Mouse (Mus musculus): Measurements from ENCODE around the gene Igf1r. TPM values are rescaled to one million over a fixed set of nuclear protein-coding genes. Genes with fewer than 3 reads are reported as not detected.
"Not testable (repeated sequence)": the region's sequence is repeated elsewhere in the genome, so short reads cannot be mapped to it uniquely, and the experiment has no call there.

Gene Igf1r
- polyA plus RNA-seq, 1 experiment: 2.7 TPM

DNA sequence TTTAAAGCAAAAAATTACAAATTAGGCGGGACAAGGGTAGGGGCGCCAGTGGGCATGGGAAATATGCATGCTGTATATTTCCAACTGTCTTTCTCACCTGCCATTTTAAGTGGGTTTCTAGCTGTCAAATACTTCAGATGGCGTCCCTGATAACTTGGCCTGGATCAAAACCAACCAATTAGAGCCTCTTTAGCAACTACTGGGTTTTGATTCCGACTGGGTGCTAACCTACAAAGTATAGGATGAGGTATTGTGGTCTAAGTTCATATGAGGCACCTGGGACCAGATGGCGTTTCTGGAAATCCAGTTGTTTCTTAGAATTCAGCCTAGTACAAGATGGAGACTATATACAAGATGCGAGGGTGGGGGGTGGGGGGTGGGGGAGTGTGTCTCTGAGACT is 319.2 kb downstream of the Igf1r start:
- 83% methylated on average over 6 of the region's 6 CpGs for whole genome bisulfite sequencing

GRCm38 (mm10) chr7:68272607-68273006 is 320.0 kb downstream of the Igf1r start:
- TF ChIP-seq CTCF (IDR thresholded peaks at IDR 0.05; ENCODE audit: extremely low read depth, insufficient read depth, insufficient read length, insufficient replicate concordance): no peak
- no peak for DNase-seq (ENCODE audit: low read depth in 1 of 2, low spot score in 2 of 2)
- Histone ChIP-seq H3K4me1 (ENCODE audit: control insufficient read depth, insufficient read depth, insufficient read length) (peaks cover 3% of the 10 kb centered on the region; the same call in 1 of the 2 replicates), H3K27ac (ENCODE audit: insufficient read depth, low read length) (no peak overlapping the region), H3K27me3 (ENCODE audit: control insufficient read depth, insufficient read depth, low read length) (no peaks in the 10 kb centered on the region), H3K36me3 (ENCODE audit: control insufficient read depth, insufficient read depth, low read length) (no peaks in the 10 kb centered on the region), H3K4me3 (ENCODE audit: extremely low read depth, insufficient read depth, insufficient read length) (no peak overlapping the region)
- WGBS: 93% methylated on average over 10 of the region's 10 CpGs

More for the DNA sequence above, 319.2 kb downstream of the Igf1r start:
- Histone ChIP-seq H3K27ac (ENCODE audit: insufficient read depth, low read length) (no peak overlapping the region), H3K4me3 (ENCODE audit: extremely low read depth, insufficient read depth, insufficient read length) (no peak overlapping the region), H3K4me1 (ENCODE audit: control insufficient read depth, insufficient read depth, insufficient read length) (peaks cover 3% of the 10 kb centered on the region; the same call in 1 of the 2 replicates), H3K36me3 (ENCODE audit: control insufficient read depth, insufficient read depth, low read length) (no peaks in the 10 kb centered on the region), H3K27me3 (ENCODE audit: control insufficient read depth, insufficient read depth, low read length) (no peaks in the 10 kb centered on the region)
- DNase-seq (ENCODE audit: low read depth in 1 of 2, low spot score in 2 of 2): no peak
- TF ChIP-seq CTCF (IDR thresholded peaks at IDR 0.05; ENCODE audit: extremely low read depth, insufficient read depth, insufficient read length, insufficient replicate concordance) (no peak), POLR2A (IDR thresholded peaks at IDR 0.05; ENCODE audit: low read depth, low read length) (no peak)

GRCm38 (mm10) chr7:68273515-68273914 is 320.9 kb downstream of the Igf1r start, which contains the start of gene Fam169b:
Fam169b (plus strand) TSS chr7:68273839.
- H3K4me3 ChIP-seq (ENCODE audit: extremely low read depth, insufficient read depth, insufficient read length): no peak within 1 kb of the TSS
- TF ChIP-seq CTCF (IDR thresholded peaks at IDR 0.05; ENCODE audit: extremely low read depth, insufficient read depth, insufficient read length, insufficient replicate concordance) (no peak), POLR2A (IDR thresholded peaks at IDR 0.05; ENCODE audit: low read depth, low read length) (no peak)
- no peak for DNase-seq (ENCODE audit: low read depth in 1 of 2, low spot score in 2 of 2)
- H3K36me3 ChIP-seq (ENCODE audit: control insufficient read depth, insufficient read depth, low read length): no peaks in the 10 kb centered on the region
- peaks cover 7% of the 10 kb centered on the region; the same call in 1 of the 2 replicates for H3K4me1 ChIP-seq (ENCODE audit: control insufficient read depth, insufficient read depth, insufficient read length)
- no peaks in the 10 kb centered on the region for H3K27me3 ChIP-seq (ENCODE audit: control insufficient read depth, insufficient read depth, low read length)
- peak within 1 kb of the TSS; percentile 92; the same call in 1 of the 2 replicates for H3K27ac ChIP-seq (ENCODE audit: insufficient read depth, low read length)

GRCm38 (mm10) chr7:68274218-68274617 is 321.6 kb downstream of the Igf1r start:
- H3K27me3 ChIP-seq (ENCODE audit: control insufficient read depth, insufficient read depth, low read length): no peaks in the 10 kb centered on the region
- H3K4me1 ChIP-seq (ENCODE audit: control insufficient read depth, insufficient read depth, insufficient read length): peaks cover 7% of the 10 kb centered on the region; the same call in 1 of the 2 replicates
- no peak overlapping the region for H3K4me3 ChIP-seq (ENCODE audit: extremely low read depth, insufficient read depth, insufficient read length)
- 85% methylated on average over 2 of the region's 2 CpGs for WGBS
- DNase-seq (ENCODE audit: low read depth in 1 of 2, low spot score in 2 of 2): no peak
- H3K36me3 ChIP-seq (ENCODE audit: control insufficient read depth, insufficient read depth, low read length): no peaks in the 10 kb centered on the region
- TF ChIP-seq CTCF (IDR thresholded peaks at IDR 0.05; ENCODE audit: extremely low read depth, insufficient read depth, insufficient read length, insufficient replicate concordance) (no peak), POLR2A (IDR thresholded peaks at IDR 0.05; ENCODE audit: low read depth, low read length) (no peak)
- no peak overlapping the region for H3K27ac ChIP-seq (ENCODE audit: insufficient read depth, low read length)

DNA sequence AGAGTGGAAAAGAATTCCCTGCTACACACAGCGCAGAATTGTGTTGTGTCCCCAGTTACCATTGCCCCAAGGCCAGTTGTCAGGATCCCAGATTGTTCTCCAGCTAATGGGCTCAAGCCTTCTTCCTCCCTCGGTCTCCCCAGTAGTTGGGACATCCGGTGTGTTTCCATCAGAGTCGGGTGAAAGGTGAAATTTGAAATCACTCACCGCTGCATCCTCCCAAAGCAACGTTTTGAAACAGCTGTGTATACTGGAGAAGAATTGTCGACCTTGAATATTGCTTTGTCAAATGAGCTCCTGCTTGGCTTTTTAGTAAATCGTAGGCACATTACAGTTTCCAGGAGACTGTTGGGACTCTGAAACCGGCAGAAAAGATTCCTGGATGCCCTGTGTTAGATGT is 322.3 kb downstream of the Igf1r start:
- no peak for TF ChIP-seq POLR2A (IDR thresholded peaks at IDR 0.05; ENCODE audit: low read depth, low read length)
- no peak for DNase-seq (ENCODE audit: low read depth in 1 of 2, low spot score in 2 of 2)
- no peaks in the 10 kb centered on the region for H3K36me3 ChIP-seq (ENCODE audit: control insufficient read depth, insufficient read depth, low read length)
- H3K4me3 ChIP-seq (ENCODE audit: extremely low read depth, insufficient read depth, insufficient read length): no peak overlapping the region
- 69% methylated on average over 9 of the region's 9 CpGs for WGBS
- peaks cover 7% of the 10 kb centered on the region; the same call in 1 of the 2 replicates for H3K4me1 ChIP-seq (ENCODE audit: control insufficient read depth, insufficient read depth, insufficient read length)
- peak overlapping the region; percentile 92 for H3K27ac ChIP-seq (ENCODE audit: insufficient read depth, low read length)
- no peaks in the 10 kb centered on the region for H3K27me3 ChIP-seq (ENCODE audit: control insufficient read depth, insufficient read depth, low read length)

- not testable (repeated sequence) for H3K4me1 ChIP-seq (ENCODE audit: control insufficient read depth, insufficient read depth, insufficient read length); H3K27me3 ChIP-seq (ENCODE audit: control insufficient read depth, insufficient read depth, low read length); H3K36me3 ChIP-seq (ENCODE audit: control insufficient read depth, insufficient read depth, low read length); DNase-seq (ENCODE audit: low read depth in 1 of 2, low spot score in 2 of 2)
- H3K27ac ChIP-seq (ENCODE audit: insufficient read depth, low read length): peak overlapping the region; percentile 92
- peak overlapping the region; percentile 67 for H3K4me3 ChIP-seq (ENCODE audit: extremely low read depth, insufficient read depth, insufficient read length)
- 34% methylated on average over 9 of the region's 9 CpGs for WGBS
These were observed 322.8 kb downstream of the Igf1r start for GRCm38 (mm10) chr7:68275445-68275837.

GRCm38 (mm10) chr7:68275838-68276731 is 323.5 kb downstream of the Igf1r start:
- WGBS: 15% methylated on average over 36 of the region's 36 CpGs
- peak overlapping the region; percentile 67 for H3K4me3 ChIP-seq (ENCODE audit: extremely low read depth, insufficient read depth, insufficient read length)
- peak; percentile 77 for TF ChIP-seq POLR2A (IDR thresholded peaks at IDR 0.05; ENCODE audit: low read depth, low read length)
- TF ChIP-seq CTCF (IDR thresholded peaks at IDR 0.05; ENCODE audit: extremely low read depth, insufficient read depth, insufficient read length, insufficient replicate concordance): no peak
- DNase-seq (ENCODE audit: low read depth in 1 of 2, low spot score in 2 of 2): peak; percentile 67 to 74
- peaks cover 7% of the 10 kb centered on the region; the same call in 1 of the 2 replicates for H3K4me1 ChIP-seq (ENCODE audit: control insufficient read depth, insufficient read depth, insufficient read length)
- peak overlapping the region; percentile 92 for H3K27ac ChIP-seq (ENCODE audit: insufficient read depth, low read length)
- no peaks in the 10 kb centered on the region for H3K36me3 ChIP-seq (ENCODE audit: control insufficient read depth, insufficient read depth, low read length)
- no peaks in the 10 kb centered on the region for H3K27me3 ChIP-seq (ENCODE audit: control insufficient read depth, insufficient read depth, low read length)

Data from spleen, adult 2 months (tissue).